Mouse (Mus musculus) hindbrain, embryonic 14.5 days (tissue): Measurements from ENCODE around the gene Dda1. TPM values are rescaled to one million over a fixed set of nuclear protein-coding genes. Genes with fewer than 3 reads are reported as not detected.
A peak's percentile ranks its signal among the peaks of the same experiment; 100 is the strongest.

Source experiments
- ATAC-seq: fragments of 200-750 bp; cut with Nextera tagmentation; 2 replicates; pipeline ENCODE4 v1.8.0; 2017; ENCODE audit warnings: moderate number of reproducible peaks, mild to moderate bottlenecking, moderate TSS enrichment, moderate library complexity; ENCODE audit not compliant: low FRiP score
- DNase-seq: peaks from one replicate; pipeline ENCODE4 v3.0.0-alpha.2; 2015; ENCODE audit warnings: low spot score
- H3K27ac ChIP-seq: fragments of 300-500 bp; sonication (generic); 2 replicates; pipeline ENCODE4 v1.5.1; 2014; ENCODE audit warnings: mild to moderate bottlenecking, moderate library complexity
- H3K27me3 ChIP-seq: fragments of 300-500 bp; sonication (generic); 2 replicates; pipeline ENCODE4 v1.6.1; 2014; ENCODE audit warnings: mild to moderate bottlenecking, low read length, mixed read lengths; ENCODE audit not compliant: control insufficient read depth, insufficient read depth
- H3K36me3 ChIP-seq: fragments of 300-500 bp; sonication (generic); replicated peaks from 2 replicates; pipeline ENCODE4 v1.6.1; 2014; ENCODE audit not compliant: control insufficient read depth, insufficient read depth
- H3K4me1 ChIP-seq: fragments of 300-500 bp; sonication (generic); replicated peaks from 2 replicates; pipeline ENCODE4 v1.6.1; 2014; ENCODE audit warnings: antibody characterized with exemption, low read length, mixed read lengths; ENCODE audit not compliant: control insufficient read depth, insufficient read depth
- H3K4me2 ChIP-seq: fragments of 300-500 bp; sonication (generic); replicated peaks from 2 replicates; pipeline ENCODE4 v1.6.1; 2014; ENCODE audit warnings: mild to moderate bottlenecking, moderate library complexity
- H3K4me3 ChIP-seq: fragments of 300-500 bp; sonication (generic); replicated peaks from 2 replicates; pipeline ENCODE4 v1.5.1; 2014; ENCODE audit warnings: mild to moderate bottlenecking, low read length
- H3K9ac ChIP-seq: fragments of 300-500 bp; sonication (generic); 2 replicates; pipeline ENCODE4 v1.6.1; 2014
- H3K9me3 ChIP-seq: fragments of 300-500 bp; sonication (generic); 2 replicates; pipeline ENCODE4 v1.6.1; 2016; ENCODE audit warnings: low read length; ENCODE audit not compliant: control insufficient read depth
- WGBS: fragments of 180-500 bp; shearing (Covaris S2); extraction: QIAGEN DNeasy Blood & Tissue Kit; methylation state at CpG from one replicate; pipeline ENCODE4 v1.1.7; 2014; 5-methylcytosine and 5-hydroxymethylcytosine counted together
- polyA plus RNA-seq: library from polyadenylated mRNA; unstranded; fragments of >200 nt; fragmentation: Nextera tagmentation; extraction: Ambion mirVana; gene quantifications from 2 replicates; pipeline ENCODE4 v1.2.1, GENCODE M21; 2014

Gene Dda1
- polyA plus RNA-seq, 1 experiment from 2014 or later, result 218 TPM

GRCm38 (mm10) chr8:71474344-71474743 is 5.3 kb downstream of the Dda1 start:
- Histone ChIP-seq H3K27me3 (no peaks in the 10 kb centered on the region), H3K4me3 (no peak overlapping the region), H3K36me3 (peaks cover 62% of the 10 kb centered on the region), H3K9me3 (no peaks in the 10 kb centered on the region), H3K4me1 (peaks cover 21% of the 10 kb centered on the region), H3K27ac (no peak overlapping the region), H3K4me2 (no peak overlapping the region), H3K9ac (no peak overlapping the region)
- 92% methylated on average over 18 of the region's 18 CpGs for WGBS
- ATAC-seq (no peak), DNase-seq (no peak)

- peak; percentile 3; the same call in 1 of the 2 replicates for ATAC-seq
- no peaks in the 10 kb centered on the region for H3K27me3 ChIP-seq
- no peak overlapping the region for H3K9ac ChIP-seq
- WGBS, result 88% methylated on average over 25 of the region's 25 CpGs
- peaks cover 18% of the 10 kb centered on the region for H3K4me1 ChIP-seq
- H3K27ac ChIP-seq, result no peak overlapping the region
- no peak for DNase-seq
- H3K9me3 ChIP-seq, result no peaks in the 10 kb centered on the region
- H3K36me3 ChIP-seq, result peaks cover 69% of the 10 kb centered on the region
- H3K4me2 ChIP-seq, result no peak overlapping the region
- H3K4me3 ChIP-seq, result no peak overlapping the region
These were observed 6.0 kb downstream of the Dda1 start for GRCm38 (mm10) chr8:71474785-71475701.

- peaks cover 73% of the 10 kb centered on the region for H3K36me3 ChIP-seq
- no peak for ATAC-seq
- 32% methylated on average over 4 of the region's 4 CpGs for WGBS
- H3K27ac ChIP-seq, result peak overlapping the region; percentile 89
- H3K4me3 ChIP-seq, result peak overlapping the region; percentile 49
- H3K4me1 ChIP-seq, result peaks cover 12% of the 10 kb centered on the region
- H3K27me3 ChIP-seq, result no peaks in the 10 kb centered on the region
- H3K9me3 ChIP-seq, result no peaks in the 10 kb centered on the region
- DNase-seq, result peak; percentile 38
- peak overlapping the region; percentile 70 for H3K9ac ChIP-seq
- H3K4me2 ChIP-seq, result peak overlapping the region; percentile 73
These were observed 6.7 kb downstream of the Dda1 start for GRCm38 (mm10) chr8:71475702-71476075.

- Histone ChIP-seq H3K4me1 (peaks cover 9% of the 10 kb centered on the region), H3K4me2 (peak overlapping the region; percentile 73), H3K9ac (peak overlapping the region; percentile 70), H3K27me3 (no peaks in the 10 kb centered on the region), H3K4me3 (peak overlapping the region; percentile 49), H3K27ac (peak overlapping the region; percentile 89), H3K9me3 (no peaks in the 10 kb centered on the region), H3K36me3 (peaks cover 73% of the 10 kb centered on the region)
- under 1% methylated on average over 94 of the region's 121 CpGs for WGBS
- DNase-seq, result peak; percentile 78
- ATAC-seq, result peak; percentile 68
These were observed 7.3 kb downstream of the Dda1 start for GRCm38 (mm10) chr8:71476099-71476940.

- ATAC-seq (no peak), DNase-seq (no peak)
- peak overlapping the region; percentile 89 for H3K27ac ChIP-seq
- no peaks in the 10 kb centered on the region for H3K27me3 ChIP-seq
- WGBS, result 43% methylated on average over 14 of the region's 14 CpGs
- peak overlapping the region; percentile 73 for H3K4me2 ChIP-seq
- peaks cover 9% of the 10 kb centered on the region for H3K4me1 ChIP-seq
- H3K9me3 ChIP-seq, result no peaks in the 10 kb centered on the region
- H3K4me3 ChIP-seq, result peak overlapping the region; percentile 49
- peak overlapping the region; percentile 70 for H3K9ac ChIP-seq
- peaks cover 73% of the 10 kb centered on the region for H3K36me3 ChIP-seq
These were observed 8.3 kb downstream of the Dda1 start for GRCm38 (mm10) chr8:71477196-71477845.

- Histone ChIP-seq H3K27me3 (no peaks in the 10 kb centered on the region), H3K4me2 (no peak overlapping the region), H3K4me1 (peaks cover 9% of the 10 kb centered on the region), H3K9me3 (no peaks in the 10 kb centered on the region), H3K27ac (no peak overlapping the region), H3K9ac (no peak overlapping the region), H3K4me3 (no peak overlapping the region), H3K36me3 (peaks cover 63% of the 10 kb centered on the region)
- 96% methylated on average over 11 of the region's 11 CpGs for WGBS
- no peak for DNase-seq
- ATAC-seq, result no peak
These were observed 9.9 kb downstream of the Dda1 start for GRCm38 (mm10) chr8:71478943-71479342.

- no peak for DNase-seq
These were observed 14.9 kb downstream of the Dda1 start for GRCm38 (mm10) chr8:71483932-71484331.

GRCm38 (mm10) chr8:71484736-71485135 is 15.7 kb downstream of the Dda1 start:
- no peak for DNase-seq
- ATAC-seq, result no peak
- peaks cover 26% of the 10 kb centered on the region for H3K4me1 ChIP-seq
- peak overlapping the region; percentile 84 for H3K4me2 ChIP-seq
- H3K36me3 ChIP-seq, result peaks cover 32% of the 10 kb centered on the region
- H3K9ac ChIP-seq, result peak overlapping the region; percentile 99
- no peak overlapping the region for H3K27ac ChIP-seq
- 92% methylated on average over 19 of the region's 19 CpGs for WGBS
- H3K4me3 ChIP-seq, result peak overlapping the region; percentile 90
- no peaks in the 10 kb centered on the region for H3K9me3 ChIP-seq
- H3K27me3 ChIP-seq, result no peaks in the 10 kb centered on the region

More at GRCm38 (mm10) chr8:71483932-71484331, 14.9 kb downstream of the Dda1 start:
- Histone ChIP-seq H3K9ac (no peak overlapping the region), H3K4me2 (no peak overlapping the region), H3K27me3 (no peaks in the 10 kb centered on the region), H3K4me1 (peaks cover 19% of the 10 kb centered on the region), H3K27ac (no peak overlapping the region), H3K4me3 (no peak overlapping the region), H3K36me3 (peaks cover 40% of the 10 kb centered on the region), H3K9me3 (no peaks in the 10 kb centered on the region)
- no peak for ATAC-seq
- 54% methylated on average over 8 of the region's 8 CpGs for WGBS
